Mouse (Mus musculus) E14TG2a.4 (cell line): ENCODE data around the gene Bcl2l1.

Source experiments
- H3K27me3 ChIP-seq: 2 replicates; pipeline ENCODE4 v1.6.1; 2014; ENCODE audit warnings: low read length, control low read depth; ENCODE audit not compliant: insufficient read depth
- H3K36me3 ChIP-seq: 2 replicates; pipeline ENCODE4 v1.6.1; 2014; ENCODE audit warnings: low read length, control low read depth; ENCODE audit not compliant: insufficient read depth
- H3K4me1 ChIP-seq: replicated peaks from 2 replicates; pipeline ENCODE4 v1.6.1; 2014; ENCODE audit warnings: low read depth, low read length, control low read depth
- H3K4me3 ChIP-seq: replicated peaks from 2 replicates; pipeline ENCODE4 v1.5.1; 2014; ENCODE audit warnings: mild to moderate bottlenecking, low read length
- H3K9me3 ChIP-seq: 2 replicates; pipeline ENCODE4 v1.6.1; 2014; ENCODE audit warnings: low read length, control low read depth
- CTCF ChIP-seq: conservative IDR thresholded peaks from 2 replicates; pipeline ENCODE4 v1.5.1; 2014; ENCODE audit warnings: low read length
- NANOG ChIP-seq: IDR thresholded peaks from 2 replicates; pipeline ENCODE4 v1.6.1; 2014; ENCODE audit warnings: borderline replicate concordance, low read length, mixed read lengths
- POU5F1 ChIP-seq: IDR thresholded peaks from 2 replicates; pipeline ENCODE4 v1.6.1; 2014; ENCODE audit warnings: low read length, borderline replicate concordance

Gene Bcl2l1

DNA sequence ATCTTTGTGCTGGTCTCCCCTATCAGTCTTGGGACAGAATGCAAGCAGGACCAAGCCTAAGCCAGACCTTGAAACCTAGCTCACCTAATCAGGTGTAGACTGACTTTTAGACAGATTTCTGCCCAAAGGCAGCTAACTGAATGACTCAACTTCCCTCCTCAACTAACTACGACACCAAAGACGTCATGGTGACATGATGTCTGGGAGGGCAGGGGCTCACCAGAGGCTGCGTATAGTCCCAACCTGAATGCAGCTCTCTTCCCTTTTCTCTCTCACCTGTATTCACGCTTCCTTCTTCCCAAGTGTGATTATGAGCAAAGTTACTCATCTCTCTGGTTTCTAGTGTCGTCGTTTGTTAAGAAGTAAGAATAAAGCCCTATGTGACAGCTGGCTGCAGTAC lies 44.0 kb downstream of the Bcl2l1 start:
- TF ChIP-seq NANOG (no peak), POU5F1 (no peak), CTCF (no peak)
- H3K27me3 ChIP-seq = no peaks in the 10 kb centered on the region
- H3K36me3 ChIP-seq = peaks cover 60% of the 10 kb centered on the region
- H3K4me1 ChIP-seq = peaks cover 21% of the 10 kb centered on the region
- H3K9me3 ChIP-seq = peaks cover 36% of the 10 kb centered on the region
- H3K4me3 ChIP-seq = no peak overlapping the region

DNA sequence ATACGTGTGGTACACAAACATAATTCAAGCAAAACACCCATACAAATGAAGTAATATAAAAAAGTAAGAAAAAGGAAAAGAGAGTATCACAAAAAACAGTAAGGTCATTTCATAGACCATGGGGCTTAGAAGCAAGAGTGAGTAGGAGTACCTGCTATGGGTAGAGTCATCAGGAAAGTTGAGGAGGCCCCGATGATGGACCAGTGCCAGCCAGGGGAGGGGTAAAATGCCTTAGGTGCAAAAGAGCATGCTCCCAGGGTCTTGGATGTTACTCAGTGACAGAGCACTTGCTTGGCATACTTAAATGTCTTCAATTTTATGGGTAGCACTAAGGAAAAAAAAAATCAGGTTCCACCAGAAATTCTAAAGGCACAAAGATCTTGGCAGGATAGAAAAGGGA lies 44.4 kb downstream of the Bcl2l1 start:
- TF ChIP-seq CTCF (no peak), POU5F1 (no peak), NANOG (no peak)
- H3K4me3 ChIP-seq = no peak overlapping the region
- peaks cover 65% of the 10 kb centered on the region for H3K36me3 ChIP-seq
- no peaks in the 10 kb centered on the region for H3K27me3 ChIP-seq
- peaks cover 36% of the 10 kb centered on the region for H3K9me3 ChIP-seq
- peaks cover 21% of the 10 kb centered on the region for H3K4me1 ChIP-seq

- Histone ChIP-seq H3K4me3 (peak overlapping the region; percentile 46), H3K4me1 (peaks cover 30% of the 10 kb centered on the region), H3K9me3 (peaks cover 35% of the 10 kb centered on the region), H3K36me3 (peaks cover 67% of the 10 kb centered on the region), H3K27me3 (no peaks in the 10 kb centered on the region)
- no peak for TF ChIP-seq NANOG
- TF ChIP-seq POU5F1 = no peak
- TF ChIP-seq CTCF = no peak
Measured at GRCm38 (mm10) chr2:152785446-152786350, 45.8 kb downstream of the Bcl2l1 start.

- no peaks in the 10 kb centered on the region for H3K27me3 ChIP-seq
- peaks cover 67% of the 10 kb centered on the region for H3K36me3 ChIP-seq
- no peak for TF ChIP-seq NANOG
- TF ChIP-seq POU5F1 = no peak
- no peak for TF ChIP-seq CTCF
- H3K9me3 ChIP-seq = peaks cover 25% of the 10 kb centered on the region
- peaks cover 41% of the 10 kb centered on the region for H3K4me1 ChIP-seq
- no peak overlapping the region for H3K4me3 ChIP-seq
Measured at GRCm38 (mm10) chr2:152784640-152785039, 46.9 kb downstream of the Bcl2l1 start.

- TF ChIP-seq POU5F1 = no peak
- TF ChIP-seq NANOG = no peak
- TF ChIP-seq CTCF = no peak
- Histone ChIP-seq H3K4me3 (no peak overlapping the region), H3K9me3 (peaks cover 11% of the 10 kb centered on the region; the same call in 1 of the 2 replicates), H3K4me1 (peaks cover 53% of the 10 kb centered on the region), H3K36me3 (peaks cover 56% of the 10 kb centered on the region), H3K27me3 (no peaks in the 10 kb centered on the region)
Measured at GRCm38 (mm10) chr2:152783241-152783640, 48.3 kb downstream of the Bcl2l1 start.

DNA sequence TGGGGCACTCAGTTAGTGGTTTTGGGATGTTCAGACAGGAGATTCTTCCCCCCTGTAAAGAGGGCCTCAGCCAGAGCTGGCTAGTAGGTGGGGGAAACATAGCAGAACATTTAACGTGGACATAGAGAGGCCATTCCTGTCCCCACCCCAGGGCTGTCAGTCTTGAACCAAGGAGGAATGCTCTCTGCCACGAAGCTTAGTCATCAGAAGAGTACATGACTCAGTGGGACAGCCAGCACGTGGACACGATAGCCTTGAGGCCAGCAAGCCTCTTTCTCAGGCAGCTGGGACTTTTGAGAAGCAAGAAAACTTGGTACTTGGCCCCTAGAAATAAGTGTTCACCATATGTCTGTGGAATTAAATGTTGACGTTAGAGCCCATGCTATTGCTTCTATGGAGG lies 48.9 kb downstream of the Bcl2l1 start:
- Histone ChIP-seq H3K27me3 (no peaks in the 10 kb centered on the region), H3K4me1 (peaks cover 53% of the 10 kb centered on the region), H3K36me3 (peaks cover 52% of the 10 kb centered on the region), H3K4me3 (no peak overlapping the region), H3K9me3 (peaks cover 6% of the 10 kb centered on the region; the same call in 1 of the 2 replicates)
- TF ChIP-seq POU5F1 = no peak
- TF ChIP-seq CTCF = no peak
- no peak for TF ChIP-seq NANOG

GRCm38 (mm10) chr2:152781031-152781711 lies 50.4 kb downstream of the Bcl2l1 start:
- TF ChIP-seq CTCF (no peak), POU5F1 (no peak), NANOG (no peak)
- Histone ChIP-seq H3K36me3 (peaks cover 52% of the 10 kb centered on the region), H3K9me3 (no peaks in the 10 kb centered on the region), H3K27me3 (no peaks in the 10 kb centered on the region), H3K4me3 (no peak overlapping the region), H3K4me1 (peaks cover 60% of the 10 kb centered on the region)

DNA sequence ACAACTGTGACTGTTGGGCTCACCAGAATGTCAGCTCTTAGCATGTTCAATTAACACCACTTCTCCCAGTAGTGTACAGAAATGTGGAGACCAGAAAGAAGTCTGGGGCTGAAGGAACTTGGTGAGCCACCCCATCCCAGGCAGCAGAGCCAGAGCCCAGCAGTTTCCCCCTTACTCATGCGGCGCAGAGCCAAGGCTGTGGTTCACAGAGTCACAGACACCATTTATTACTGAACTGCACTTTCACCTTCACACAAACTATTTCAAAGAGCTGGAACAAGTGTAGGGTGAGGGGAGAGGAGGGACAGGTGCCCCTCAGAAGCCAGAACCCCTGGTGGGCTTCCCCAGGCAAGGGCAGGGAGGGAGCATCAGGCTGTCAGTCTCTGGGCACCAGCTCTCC lies 51.1 kb downstream of the Bcl2l1 start:
- Histone ChIP-seq H3K36me3 (peaks cover 50% of the 10 kb centered on the region), H3K4me1 (peaks cover 53% of the 10 kb centered on the region), H3K4me3 (no peak overlapping the region), H3K9me3 (no peaks in the 10 kb centered on the region), H3K27me3 (no peaks in the 10 kb centered on the region)
- TF ChIP-seq POU5F1 (no peak), NANOG (no peak), CTCF (no peak)
